Mouse (Mus musculus) lung, embryonic 14.5 days (tissue): Measurements from ENCODE around the gene Setd1b. TPM values are rescaled to one million over a fixed set of nuclear protein-coding genes. Genes with fewer than 3 reads are reported as not detected.

Experiments
- ATAC-seq: fragments of 200-750 bp; cut with Nextera tagmentation; 2 replicates; pipeline ENCODE4 v1.8.0; 2017; ENCODE audit warnings: mild to moderate bottlenecking, moderate TSS enrichment, moderate library complexity; ENCODE audit not compliant: insufficient read depth
- DNase-seq: peaks from one replicate; pipeline ENCODE4 v3.0.0-alpha.2; 2015
- H3K27ac ChIP-seq: fragments of 300-500 bp; sonication (generic); 2 replicates; pipeline ENCODE4 v1.5.1; 2014; ENCODE audit warnings: low read depth, mild to moderate bottlenecking, moderate library complexity
- H3K27me3 ChIP-seq: fragments of 300-500 bp; sonication (generic); 2 replicates; pipeline ENCODE4 v1.6.1; 2014; ENCODE audit warnings: low read length, control low read depth; ENCODE audit not compliant: insufficient read depth
- H3K36me3 ChIP-seq: fragments of 300-500 bp; sonication (generic); 2 replicates; pipeline ENCODE4 v1.6.1; 2014; ENCODE audit warnings: control low read depth; ENCODE audit not compliant: insufficient read depth
- H3K4me1 ChIP-seq: fragments of 300-500 bp; sonication (generic); 2 replicates; pipeline ENCODE4 v1.6.1; 2014; ENCODE audit warnings: antibody characterized with exemption, control low read depth; ENCODE audit not compliant: insufficient read depth
- H3K4me2 ChIP-seq: fragments of 300-500 bp; sonication (generic); 2 replicates; pipeline ENCODE4 v1.6.1; 2014; ENCODE audit warnings: mild to moderate bottlenecking
- H3K4me3 ChIP-seq: fragments of 300-500 bp; sonication (generic); 2 replicates; pipeline ENCODE4 v1.5.1; 2014; ENCODE audit warnings: low read depth, low read length
- H3K9ac ChIP-seq: fragments of 300-500 bp; sonication (generic); 2 replicates; pipeline ENCODE4 v1.6.1; 2014
- H3K9me3 ChIP-seq: fragments of 300-500 bp; sonication (generic); 2 replicates; pipeline ENCODE4 v1.6.1; 2016; ENCODE audit warnings: low read depth, low read length, control low read depth
- CTCF ChIP-seq: IDR thresholded peaks from 2 replicates; pipeline ENCODE4 v1.5.1; 2016; ENCODE audit warnings: antibody characterized with exemption, low read depth
- WGBS: fragments of 180-500 bp; shearing (Covaris S2); extraction: QIAGEN DNeasy Blood & Tissue Kit; methylation state at CpG from one replicate; pipeline ENCODE4 v1.1.7; 2014; 5-methylcytosine and 5-hydroxymethylcytosine counted together
- polyA plus RNA-seq: library from polyadenylated mRNA; unstranded; fragments of >200 nt; fragmentation: Nextera tagmentation; extraction: Ambion mirVana; gene quantifications from 2 replicates; pipeline ENCODE4 v1.2.1, GENCODE M21; 2014

Setd1b gene
- polyA plus RNA-seq, 1 experiment from 2014 or later: 12.1 TPM

DNA sequence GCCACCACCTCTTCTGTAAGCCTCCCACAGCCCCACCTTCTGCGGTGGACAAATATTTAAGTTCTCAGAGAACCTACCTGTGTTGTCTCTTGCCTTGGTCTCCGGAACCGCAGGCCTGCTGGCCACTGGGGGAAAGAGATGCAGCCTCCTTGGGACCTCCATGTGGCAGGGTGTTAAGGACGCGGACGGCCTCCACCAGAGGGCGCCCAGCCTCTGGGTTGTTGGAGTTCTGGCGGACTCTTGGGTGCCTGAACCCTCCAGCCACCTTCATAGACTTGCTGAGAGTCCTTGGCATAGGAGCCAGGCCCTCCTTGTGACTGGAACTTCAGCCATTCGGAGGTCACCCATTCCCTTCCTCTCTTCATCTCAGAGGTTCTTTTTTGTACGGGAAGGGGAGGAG, 24.7 kb upstream of the Setd1b start:
- DNase-seq (peak; percentile 90), ATAC-seq (no peak)
- no peaks in the 10 kb centered on the region for H3K9me3 ChIP-seq
- no peak overlapping the region for H3K27ac ChIP-seq
- no peak overlapping the region for H3K4me3 ChIP-seq
- no peak overlapping the region for H3K4me2 ChIP-seq
- no peak overlapping the region for H3K9ac ChIP-seq
- H3K36me3 ChIP-seq: no peaks in the 10 kb centered on the region
- H3K27me3 ChIP-seq: no peaks in the 10 kb centered on the region
- 12% methylated on average over 10 of the region's 10 CpGs for WGBS
- TF ChIP-seq CTCF: peak; percentile 92
- no peaks in the 10 kb centered on the region for H3K4me1 ChIP-seq

DNA sequence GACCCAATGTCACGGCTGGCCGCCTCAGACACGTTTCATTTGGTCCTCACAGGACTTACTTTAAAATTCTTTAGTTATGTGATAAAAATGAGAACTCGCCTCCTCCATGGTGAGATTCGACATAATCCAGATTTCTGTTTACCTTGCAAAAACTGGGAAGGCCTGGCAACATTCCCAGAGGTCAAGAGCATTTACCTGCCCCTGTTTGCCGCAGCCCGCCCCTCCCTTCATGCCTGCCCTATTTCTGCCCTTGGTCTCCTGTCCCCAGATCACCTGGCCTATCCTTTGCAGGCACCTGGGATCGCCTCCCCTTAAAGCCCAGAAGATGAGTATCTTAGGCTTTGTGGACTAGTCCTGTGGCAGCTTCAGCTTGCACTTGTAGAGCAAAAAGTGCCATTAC, 24.2 kb upstream of the Setd1b start:
- Histone ChIP-seq H3K4me1 (no peaks in the 10 kb centered on the region), H3K9ac (no peak overlapping the region), H3K27me3 (no peaks in the 10 kb centered on the region), H3K36me3 (no peaks in the 10 kb centered on the region), H3K27ac (no peak overlapping the region), H3K4me3 (no peak overlapping the region), H3K4me2 (no peak overlapping the region), H3K9me3 (no peaks in the 10 kb centered on the region)
- TF ChIP-seq CTCF: no peak
- peak; percentile 26 for DNase-seq
- ATAC-seq: no peak
- WGBS: 58% methylated on average over 8 of the region's 8 CpGs

DNA sequence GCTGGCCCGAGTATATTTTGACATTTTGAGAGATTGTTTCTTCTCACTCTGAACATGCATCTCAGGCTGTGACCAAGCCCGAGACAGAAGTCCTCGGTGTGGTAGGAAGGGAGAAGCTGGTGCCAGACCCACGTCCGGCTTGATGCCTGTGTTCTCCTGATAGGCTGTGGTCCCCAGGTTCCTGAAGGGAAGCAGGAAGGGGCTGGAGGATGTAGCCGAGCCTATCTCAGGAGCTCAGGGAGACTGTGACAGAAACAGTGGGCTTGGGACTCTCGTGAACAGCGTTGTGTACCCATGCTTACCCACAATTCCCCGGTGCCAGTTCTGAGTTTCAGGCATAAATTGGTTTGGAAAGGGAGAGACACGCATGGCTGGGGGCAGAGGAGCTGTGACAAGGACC, 23.2 kb upstream of the Setd1b start:
- TF ChIP-seq CTCF: no peak
- WGBS: 69% methylated on average over 10 of the region's 10 CpGs

GRCm38 (mm10) chr5:123120624-123121215, 21.3 kb upstream of the Setd1b start:
- H3K9ac ChIP-seq: no peak overlapping the region
- H3K27me3 ChIP-seq: no peaks in the 10 kb centered on the region
- H3K36me3 ChIP-seq: peaks cover 2% of the 10 kb centered on the region; the same call in 1 of the 2 replicates
- no peaks in the 10 kb centered on the region for H3K9me3 ChIP-seq
- ATAC-seq: no peak
- no peak for DNase-seq
- no peak overlapping the region for H3K27ac ChIP-seq
- no peak overlapping the region for H3K4me3 ChIP-seq
- H3K4me1 ChIP-seq: no peaks in the 10 kb centered on the region
- H3K4me2 ChIP-seq: no peak overlapping the region
- 73% methylated on average over 7 of the region's 7 CpGs for WGBS
- no peak for TF ChIP-seq CTCF

More for the DNA sequence above, 23.2 kb upstream of the Setd1b start:
- no peak overlapping the region for H3K4me3 ChIP-seq
- H3K27ac ChIP-seq: no peak overlapping the region
- no peaks in the 10 kb centered on the region for H3K4me1 ChIP-seq
- ATAC-seq: no peak
- no peaks in the 10 kb centered on the region for H3K27me3 ChIP-seq
- H3K4me2 ChIP-seq: no peak overlapping the region
- no peaks in the 10 kb centered on the region for H3K36me3 ChIP-seq
- no peak overlapping the region for H3K9ac ChIP-seq
- DNase-seq: no peak
- no peaks in the 10 kb centered on the region for H3K9me3 ChIP-seq

GRCm38 (mm10) chr5:123122181-123122580, 19.8 kb upstream of the Setd1b start:
- Histone ChIP-seq H3K4me2 (no peak overlapping the region), H3K9ac (no peak overlapping the region), H3K36me3 (peaks cover 16% of the 10 kb centered on the region; the same call in 1 of the 2 replicates), H3K27me3 (no peaks in the 10 kb centered on the region), H3K4me3 (no peak overlapping the region), H3K9me3 (no peaks in the 10 kb centered on the region), H3K4me1 (no peaks in the 10 kb centered on the region), H3K27ac (no peak overlapping the region)
- ATAC-seq: no peak
- peak; percentile 28 for DNase-seq
- peak; percentile 56 for TF ChIP-seq CTCF
- WGBS: 88% methylated on average over 4 of the region's 4 CpGs

DNA sequence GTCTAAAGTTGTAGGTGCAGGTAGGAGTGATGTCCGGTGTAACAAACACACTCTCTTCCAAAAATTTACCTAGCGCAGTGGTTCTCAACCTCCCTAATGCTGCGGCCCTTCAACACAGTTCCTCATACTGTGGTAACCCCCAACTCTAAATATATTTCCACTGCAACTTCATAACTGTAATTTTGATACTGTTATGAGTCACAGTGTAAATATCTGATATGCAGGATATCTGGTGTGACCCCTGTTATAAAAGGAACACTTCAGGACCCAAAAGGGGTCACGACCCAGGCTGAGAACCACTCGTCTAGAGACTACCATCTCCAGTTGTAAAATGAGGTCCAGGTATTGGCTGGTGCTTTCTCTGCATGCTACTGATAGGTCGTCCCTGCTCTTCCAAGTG, 16.9 kb upstream of the Setd1b start:
- Histone ChIP-seq H3K4me1 (no peaks in the 10 kb centered on the region), H3K27ac (no peak overlapping the region), H3K9ac (no peak overlapping the region), H3K4me2 (no peak overlapping the region), H3K9me3 (no peaks in the 10 kb centered on the region), H3K27me3 (no peaks in the 10 kb centered on the region), H3K36me3 (peaks cover 23% of the 10 kb centered on the region; the same call in 1 of the 2 replicates), H3K4me3 (no peak overlapping the region)
- WGBS: 72% methylated on average over 6 of the region's 6 CpGs
- DNase-seq (no peak), ATAC-seq (no peak)
- TF ChIP-seq CTCF: no peak

- ATAC-seq (no peak), DNase-seq (no peak)
- no peaks in the 10 kb centered on the region for H3K4me1 ChIP-seq
- no peak overlapping the region for H3K4me2 ChIP-seq
- no peaks in the 10 kb centered on the region for H3K9me3 ChIP-seq
- TF ChIP-seq CTCF: no peak
- no peak overlapping the region for H3K9ac ChIP-seq
- 74% methylated on average over 18 of the region's 18 CpGs for WGBS
- peaks cover 23% of the 10 kb centered on the region; the same call in 1 of the 2 replicates for H3K36me3 ChIP-seq
- no peak overlapping the region for H3K27ac ChIP-seq
- no peaks in the 10 kb centered on the region for H3K27me3 ChIP-seq
- H3K4me3 ChIP-seq: no peak overlapping the region
These were observed 16.2 kb upstream of the Setd1b start for GRCm38 (mm10) chr5:123125638-123126406.
